Mouse (Mus musculus): ENCODE data around the gene OR5BS1P.
A peak's percentile ranks its signal among the peaks of the same experiment; 100 is the strongest.
"Not testable (repeated sequence)": the region's sequence is repeated elsewhere in the genome, so short reads cannot be mapped to it uniquely, and the experiment has no call there.

OR5BS1P gene

GRCm38 (mm10) chr15:98506253-98506957 is 36.7 kb downstream of the OR5BS1P start:
- no peak for DNase-seq (ENCODE audit: low spot score)

DNA sequence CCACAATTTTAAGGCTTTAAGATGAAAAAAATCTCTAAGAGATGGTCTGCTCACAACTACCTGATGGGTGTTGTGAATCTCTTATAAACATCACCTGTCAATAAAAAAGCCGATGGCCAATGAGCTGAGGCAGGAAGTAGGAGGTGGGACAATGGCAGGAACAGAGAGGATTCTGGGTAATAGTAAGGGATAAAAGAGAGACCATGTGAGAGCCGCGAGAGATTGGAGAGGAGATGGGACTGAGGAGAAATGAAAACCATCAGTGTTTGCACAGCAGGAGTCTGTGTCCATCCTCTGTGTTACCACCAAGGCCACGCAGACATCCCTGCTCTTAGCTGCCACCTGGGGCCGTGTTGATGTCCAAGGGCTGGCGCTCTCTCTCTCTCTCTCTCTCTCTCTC is 37.6 kb downstream of the OR5BS1P start:
- no peak for DNase-seq (ENCODE audit: low spot score)

DNA sequence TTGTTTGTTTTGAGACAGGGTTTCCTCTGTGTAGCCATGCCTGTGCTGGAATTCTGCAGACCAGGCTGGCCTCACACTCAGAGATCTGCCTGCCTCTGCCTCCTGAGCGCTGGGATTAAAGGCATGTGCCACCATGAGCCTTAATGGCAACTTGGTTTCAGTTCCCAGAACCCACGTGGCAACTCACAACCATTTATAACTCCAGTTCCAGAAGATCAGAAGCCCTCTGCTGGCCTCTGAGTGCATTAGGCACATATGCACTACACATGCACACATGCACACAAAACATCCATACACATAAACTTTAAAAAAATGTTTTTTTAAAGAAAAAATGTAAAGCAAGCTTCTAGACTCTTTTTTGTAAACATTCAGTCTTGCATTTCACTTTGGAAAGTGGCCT is 39.7 kb downstream of the OR5BS1P start:
- no peak for DNase-seq (ENCODE audit: low spot score)

DNA sequence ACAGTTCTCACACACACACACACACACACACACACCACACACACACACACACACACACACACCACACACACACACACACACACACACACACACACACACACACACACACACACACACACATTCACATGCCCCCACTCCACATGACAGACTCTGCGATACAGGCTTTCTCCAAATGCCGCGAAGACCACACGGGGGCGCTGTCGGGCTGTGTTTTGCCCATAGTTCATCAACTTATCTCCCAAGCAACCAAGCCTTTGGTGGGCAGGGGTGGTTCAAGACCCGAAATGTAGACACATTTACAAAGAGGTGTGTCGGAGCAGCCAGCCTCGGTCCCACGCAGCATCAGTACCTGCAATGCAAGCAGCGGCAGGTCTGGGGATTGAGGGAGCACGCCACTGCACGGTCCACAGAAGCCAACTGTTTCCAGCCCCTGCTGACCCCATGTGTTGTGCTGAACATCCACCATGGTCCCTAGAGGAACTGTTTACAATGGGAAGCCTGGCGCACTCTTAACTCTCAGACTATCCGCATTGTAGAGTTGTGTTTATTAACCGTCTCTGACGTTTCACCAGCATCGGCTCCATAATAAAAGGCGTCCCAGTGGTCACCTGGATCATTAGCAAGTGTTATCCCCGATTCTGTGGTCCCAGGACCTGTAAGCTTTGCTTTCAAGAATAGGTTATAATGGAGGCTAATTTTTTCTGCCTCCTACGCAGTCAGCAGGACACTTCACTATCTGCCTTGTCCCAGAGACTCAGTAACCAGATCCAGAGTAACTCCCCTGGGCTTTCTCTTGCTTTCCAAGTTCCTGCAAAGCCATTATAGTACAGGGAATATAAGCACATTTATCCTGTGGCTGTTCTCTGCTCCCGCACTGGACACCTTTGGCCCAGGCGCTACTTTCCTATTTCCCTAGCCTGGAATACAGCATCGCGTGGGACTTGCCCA is 41.0 kb downstream of the OR5BS1P start:
- DNase-seq (ENCODE audit: low spot score), result peak; percentile 46

- DNase-seq (ENCODE audit: low spot score), result no peak
Observed at GRCm38 (mm10) chr15:98511386-98511928, 41.8 kb downstream of the OR5BS1P start.

DNA sequence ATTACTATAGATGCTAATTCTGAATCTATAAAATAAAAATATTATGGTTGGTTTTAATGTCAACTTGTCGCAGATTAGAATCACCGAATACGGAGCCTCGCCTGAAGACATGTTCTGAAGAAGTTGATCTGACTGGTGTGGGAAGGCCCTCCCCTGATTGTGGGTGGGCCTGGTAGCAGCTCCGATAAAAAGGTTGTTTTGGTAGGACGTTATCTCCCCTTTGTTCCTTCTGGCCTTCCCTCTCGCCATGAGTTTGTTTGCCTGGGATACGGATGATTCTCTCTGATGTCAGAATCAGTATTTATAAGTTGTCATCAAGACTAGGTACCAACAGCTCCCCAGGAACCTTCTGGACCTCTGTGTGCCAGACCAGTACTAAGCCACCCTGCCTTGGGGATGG is 42.5 kb downstream of the OR5BS1P start:
- no peak for DNase-seq (ENCODE audit: low spot score)

DNA sequence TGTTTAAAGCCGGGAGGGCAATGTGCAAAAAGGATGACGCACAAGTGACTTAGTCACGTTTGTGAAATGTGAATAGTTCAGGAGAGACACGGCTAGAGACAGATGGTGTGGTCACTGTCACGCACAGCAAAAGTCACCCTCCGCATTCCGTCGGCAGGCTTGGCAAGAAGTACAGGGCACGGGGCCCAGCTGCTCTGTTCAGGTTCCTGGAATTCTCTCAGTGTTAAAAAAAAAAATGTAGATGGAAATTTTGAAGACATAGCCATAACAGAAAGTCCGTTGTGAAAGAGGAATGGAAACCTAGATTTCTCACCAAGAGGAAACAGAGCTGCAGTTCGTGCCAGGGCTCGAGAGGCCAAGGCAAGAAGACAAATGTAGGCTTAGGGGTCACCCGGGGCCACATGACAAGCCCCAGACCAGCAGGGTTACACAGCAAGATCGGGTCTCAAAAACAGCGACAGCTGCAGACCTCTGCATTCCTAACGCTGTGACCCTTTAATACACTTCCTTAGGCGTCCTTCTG is 43.2 kb downstream of the OR5BS1P start:
- DNase-seq (ENCODE audit: low spot score), result no peak

DNA sequence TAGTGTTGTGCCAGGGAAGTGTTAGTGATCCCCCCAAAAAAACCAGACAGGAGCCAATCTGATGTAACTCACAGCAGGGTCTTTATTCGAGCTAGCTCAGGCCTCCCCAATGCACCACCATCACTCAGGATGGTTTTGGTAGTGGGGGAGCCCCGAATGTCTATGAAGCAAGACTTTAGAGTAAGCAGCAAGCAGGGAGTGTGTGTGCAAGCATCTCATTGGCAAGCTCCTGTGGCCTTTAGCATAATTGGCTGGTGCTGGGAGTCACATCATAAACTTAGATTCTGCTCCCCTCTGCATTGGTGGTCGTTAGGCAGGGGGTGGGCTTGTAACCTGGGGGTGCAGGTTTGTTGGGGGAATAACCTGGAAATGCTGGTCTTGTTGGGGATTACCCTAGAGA is 44.0 kb downstream of the OR5BS1P start:
- DNase-seq (ENCODE audit: low spot score), result not testable (repeated sequence)

DNA sequence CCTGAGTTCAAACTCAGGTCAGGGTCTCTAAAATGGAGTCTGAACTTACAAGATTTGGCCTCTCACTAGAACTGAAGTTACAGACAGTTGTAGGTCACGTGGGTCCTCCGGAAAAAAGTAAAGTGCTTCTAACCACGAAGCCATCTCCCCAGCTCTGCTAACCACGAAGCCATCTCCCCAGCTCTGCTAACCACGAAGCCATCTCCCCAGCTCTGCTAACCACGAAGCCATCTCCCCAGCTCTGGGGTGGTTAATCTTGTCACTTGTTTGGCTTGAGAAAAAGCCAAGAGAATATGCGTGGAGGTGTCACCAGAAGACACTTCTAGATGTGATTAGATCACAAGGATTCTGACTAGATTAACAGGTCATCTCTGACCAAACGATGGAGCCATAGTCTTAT is 44.5 kb downstream of the OR5BS1P start:
- no peak for DNase-seq (ENCODE audit: low spot score)

DNA sequence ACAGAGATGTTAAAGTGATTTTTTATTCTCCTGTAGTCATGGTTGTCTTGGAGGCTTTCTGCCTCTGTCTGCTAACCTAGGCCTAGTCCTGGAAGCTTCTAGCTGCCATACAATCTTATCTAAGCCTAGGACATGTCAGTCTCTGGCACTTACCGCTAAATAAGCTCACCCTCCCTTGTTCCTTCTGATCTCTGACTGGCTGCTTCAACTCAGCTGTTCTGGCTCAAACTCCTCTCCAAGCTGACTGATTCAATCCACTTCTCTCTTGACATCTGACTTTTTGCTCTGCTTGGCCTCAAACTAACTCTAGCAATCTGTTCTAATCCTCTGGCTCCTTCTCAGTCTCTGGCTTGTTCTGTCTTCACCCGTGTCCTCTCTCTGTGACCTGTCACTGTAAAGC is 45.1 kb downstream of the OR5BS1P start:
- DNase-seq (ENCODE audit: low spot score), result not testable (repeated sequence)

- peak; percentile 29 for DNase-seq (ENCODE audit: low spot score)
Observed at GRCm38 (mm10) chr15:98517380-98518355, 48.0 kb downstream of the OR5BS1P start.

DNA sequence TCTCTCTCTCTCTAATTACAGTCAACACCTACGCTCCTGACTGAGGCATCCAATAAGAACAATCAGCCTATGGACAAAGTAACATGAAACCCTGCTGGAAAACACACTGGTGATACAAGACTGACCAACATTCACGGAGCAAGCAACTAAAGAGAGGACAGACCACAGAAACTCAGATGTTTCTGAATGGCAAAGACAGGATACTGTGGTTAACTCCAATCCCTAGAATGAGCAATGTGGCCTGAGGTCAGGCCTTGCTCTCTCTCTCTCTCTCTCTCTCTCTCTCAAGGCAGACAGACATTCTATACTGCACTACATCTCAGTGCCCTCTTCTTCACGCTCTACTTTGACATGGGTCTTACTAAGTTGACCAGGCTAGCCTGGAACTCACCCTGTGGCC is 51.5 kb downstream of the OR5BS1P start:
- no peak for DNase-seq (ENCODE audit: low spot score)

GRCm38 (mm10) chr15:98526057-98526456 is 56.4 kb downstream of the OR5BS1P start:
- DNase-seq (ENCODE audit: low spot score), result no peak

- no peak for DNase-seq (ENCODE audit: low spot score)
Observed at GRCm38 (mm10) chr15:98527056-98527771, 57.5 kb downstream of the OR5BS1P start.

DNA sequence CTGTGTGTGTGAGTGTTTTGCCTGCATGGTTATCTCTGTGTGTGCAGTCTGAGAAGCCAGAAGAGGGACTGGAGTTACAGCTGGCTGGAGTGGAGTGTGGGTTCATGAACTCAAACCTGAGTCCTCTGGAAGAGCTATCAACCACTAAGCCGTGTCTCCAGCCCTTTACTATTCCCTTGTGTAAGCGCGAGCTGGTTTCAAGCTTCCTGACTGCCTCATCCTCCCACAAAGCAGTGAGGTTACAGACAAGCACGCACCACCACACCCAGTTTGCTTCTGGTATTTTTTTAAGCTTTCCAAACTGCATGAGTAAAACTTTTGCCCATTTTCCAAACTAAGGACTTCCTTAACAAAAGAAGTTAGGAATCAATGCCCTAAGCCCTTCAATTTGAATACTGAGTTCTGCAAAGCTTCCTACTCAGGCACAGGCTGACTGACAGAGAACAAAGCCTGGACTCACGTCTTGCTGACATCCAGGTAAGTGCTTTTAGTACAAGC is 58.4 kb downstream of the OR5BS1P start:
- DNase-seq (ENCODE audit: low spot score), result no peak
